Mouse (Mus musculus): ENCODE measurements around the gene Msl2.

The Msl2 gene

GRCm38 (mm10) chr9:101114182-101114884 lies 40.4 kb downstream of the Msl2 start:
- no peak for DNase-seq (ENCODE audit: extremely low read depth, insufficient read length, low spot score)

GRCm38 (mm10) chr9:101143635-101144034 lies 69.7 kb downstream of the Msl2 start:
- DNase-seq (ENCODE audit: extremely low read depth, insufficient read length, low spot score) = no peak

DNA sequence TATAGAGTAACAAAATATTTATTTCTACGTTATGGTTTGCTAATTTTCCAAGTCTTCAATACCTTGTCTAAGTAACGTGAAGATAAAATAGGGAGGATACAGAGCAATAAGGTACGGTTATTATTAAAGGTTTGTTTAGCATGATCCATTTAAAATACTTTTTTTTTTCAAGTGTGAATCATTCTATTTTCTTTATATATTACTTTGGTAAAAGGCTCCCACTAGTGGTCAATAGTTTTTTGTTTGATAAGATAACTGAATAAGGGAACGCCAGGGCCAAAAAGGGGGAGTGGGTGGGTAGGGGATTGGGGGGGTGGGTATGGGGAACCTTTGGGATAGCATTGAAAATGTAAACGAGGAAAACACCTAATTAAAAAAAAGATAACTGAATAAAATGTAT lies 79.0 kb downstream of the Msl2 start:
- DNase-seq (ENCODE audit: extremely low read depth, insufficient read length, low spot score) = no peak
